Comparison of ENCODE assay signal across 28 mouse cellular contexts in the genomic region with DNA sequence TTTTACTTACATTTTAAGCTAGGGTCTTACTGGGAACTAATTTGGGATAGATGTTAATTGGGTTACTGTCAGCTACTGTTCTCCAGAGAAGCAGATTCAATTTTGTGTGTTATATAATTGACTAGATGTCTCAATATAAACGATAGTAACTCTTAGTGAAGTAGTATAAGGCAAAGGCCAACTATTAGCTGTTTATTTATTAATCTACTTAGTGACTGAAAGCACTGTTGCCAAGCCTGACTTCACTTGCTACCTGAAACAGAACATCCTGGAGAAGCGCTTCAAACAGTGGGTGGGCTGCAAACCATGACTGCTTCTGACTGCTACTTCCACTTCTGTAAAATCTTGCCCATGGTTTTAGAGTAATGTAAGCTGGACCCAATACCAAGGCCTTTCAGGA.
"Had no signal": no experiment of that assay in that cellular context is flagged by ENCODE, and none has a peak within 500 bp of the region (broad histone marks: within the 10 kb centered on the region; RNA-seq: fewer than 3 reads in every experiment).

No protein-coding gene starts in this region.

- DNase-seq: cerebellum, adult 18-20 months; cerebellum, adult 2 months; cerebellum, adult 8-10 months; cerebellum, adult 9-10 months; cerebellum, adult 9-11 months; cerebellum, postnatal 10 days; cerebellum, postnatal 14 days; cerebellum, postnatal 25 days; cerebellum, postnatal 36 days; embryo, embryonic 11 days; forebrain, postnatal 0 days; gastrocnemius, adult 2 months; gastrocnemius, postnatal 10 days; gastrocnemius, postnatal 14 days; gastrocnemius, postnatal 25 days; gastrocnemius, postnatal 36 days; heart, adult 11 months; heart, adult 18-20 months had no signal

- H3K9me3 ChIP-seq: embryonic facial prominence, embryonic 10.5 days; embryonic facial prominence, embryonic 12.5 days; embryonic facial prominence, embryonic 13.5 days; embryonic facial prominence, embryonic 15.5 days; forebrain, embryonic 10.5 days; forebrain, embryonic 12.5 days; forebrain, embryonic 13.5 days; forebrain, embryonic 15.5 days had no signal

- H3K4me1 ChIP-seq: embryonic facial prominence, embryonic 10.5 days; embryonic facial prominence, embryonic 13.5 days; embryonic facial prominence, embryonic 15.5 days; forebrain, embryonic 10.5 days; forebrain, embryonic 12.5 days; forebrain, embryonic 13.5 days had no signal

- H3K4me3 ChIP-seq: embryonic facial prominence, embryonic 10.5 days; embryonic facial prominence, embryonic 12.5 days; embryonic facial prominence, embryonic 13.5 days; embryonic facial prominence, embryonic 15.5 days; erythroblast, embryonic 14.5 days; forebrain, embryonic 10.5 days; forebrain, embryonic 12.5 days; forebrain, embryonic 13.5 days; forebrain, embryonic 15.5 days; gastrocnemius, adult 2 months had no signal

- H3K27ac ChIP-seq: embryonic facial prominence, embryonic 10.5 days; embryonic facial prominence, embryonic 12.5 days; embryonic facial prominence, embryonic 13.5 days; embryonic facial prominence, embryonic 15.5 days; forebrain, embryonic 10.5 days; forebrain, embryonic 12.5 days; forebrain, embryonic 13.5 days; forebrain, embryonic 15.5 days; gastrocnemius, adult 2 months had no signal

- H3K9ac ChIP-seq: embryonic facial prominence, embryonic 12.5 days; embryonic facial prominence, embryonic 13.5 days; embryonic facial prominence, embryonic 15.5 days; forebrain, embryonic 12.5 days; forebrain, embryonic 13.5 days; forebrain, embryonic 15.5 days; forebrain, postnatal 0 days had no signal

- ATAC-seq: forebrain, embryonic 13.5 days; forebrain, embryonic 14.5 days; forebrain, embryonic 15.5 days; forebrain, postnatal 0 days had no signal

- H3K4me2 ChIP-seq: embryonic facial prominence, embryonic 12.5 days; embryonic facial prominence, embryonic 13.5 days; embryonic facial prominence, embryonic 15.5 days; forebrain, embryonic 12.5 days; forebrain, embryonic 13.5 days; forebrain, embryonic 15.5 days had no signal

- H3K27me3 ChIP-seq: embryonic facial prominence, embryonic 12.5 days; embryonic facial prominence, embryonic 13.5 days; embryonic facial prominence, embryonic 15.5 days; forebrain, embryonic 12.5 days; forebrain, embryonic 13.5 days; forebrain, embryonic 15.5 days had no signal
